Mouse (Mus musculus): ENCODE results near the gene Ankrd34a.

DNA sequence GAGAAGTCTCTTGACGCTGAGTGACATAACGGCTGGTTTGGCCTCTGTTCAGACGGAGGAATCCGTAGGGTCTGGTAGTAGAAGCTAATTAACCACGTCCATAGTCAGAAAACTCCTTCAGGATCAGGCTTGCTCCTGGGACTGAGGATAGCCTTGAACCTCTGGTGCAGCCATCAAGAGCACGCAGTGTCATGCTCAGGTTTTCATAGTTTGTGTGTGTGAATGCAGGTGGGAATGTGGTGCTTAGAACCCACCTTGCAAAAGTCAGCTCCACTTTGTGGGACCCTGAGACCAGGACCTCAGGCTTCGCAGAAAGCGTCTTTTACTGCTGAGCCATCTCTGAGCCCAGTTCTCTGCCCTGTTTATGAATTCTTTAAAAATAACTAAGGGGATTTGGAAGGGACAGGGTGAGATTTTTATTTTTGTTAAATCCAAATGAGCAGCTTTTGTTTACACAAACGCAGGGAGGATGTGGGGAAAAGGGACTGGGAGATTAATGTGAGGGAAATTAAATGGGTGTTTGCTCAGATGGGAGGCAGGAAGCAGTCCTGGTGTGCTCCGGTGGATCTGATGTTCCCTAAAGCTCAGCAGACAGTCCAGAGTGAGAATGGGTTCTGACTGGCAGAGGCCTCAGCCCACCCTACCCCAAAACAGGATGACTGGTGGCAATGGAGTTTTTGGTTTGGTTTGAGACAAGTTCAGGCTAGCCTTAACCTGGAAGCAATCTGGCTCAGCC is 34.3 kb upstream of the Ankrd34a start:
- TF ChIP-seq CTCF (IDR thresholded peaks at IDR 0.05; ENCODE audit: borderline replicate concordance, extremely low read depth, insufficient read depth, insufficient read length) (no peak), POLR2A (IDR thresholded peaks at IDR 0.05; ENCODE audit: borderline replicate concordance, extremely low read depth, insufficient read depth, insufficient read length, poor library complexity, severe bottlenecking) (no peak)

Data from brain, embryonic 14.5 days (tissue).